Mouse (Mus musculus) natural killer cell, adult 2 months (primary cell): ENCODE measurements around the gene 1700003F12Rik.

Source experiments
- DNase-seq, 2 experiments: peaks; one replicate each; pipeline ENCODE4 v3.0.0; 2022; ENCODE audit warnings: low spot score in 2 of 2

1700003F12Rik gene

DNA sequence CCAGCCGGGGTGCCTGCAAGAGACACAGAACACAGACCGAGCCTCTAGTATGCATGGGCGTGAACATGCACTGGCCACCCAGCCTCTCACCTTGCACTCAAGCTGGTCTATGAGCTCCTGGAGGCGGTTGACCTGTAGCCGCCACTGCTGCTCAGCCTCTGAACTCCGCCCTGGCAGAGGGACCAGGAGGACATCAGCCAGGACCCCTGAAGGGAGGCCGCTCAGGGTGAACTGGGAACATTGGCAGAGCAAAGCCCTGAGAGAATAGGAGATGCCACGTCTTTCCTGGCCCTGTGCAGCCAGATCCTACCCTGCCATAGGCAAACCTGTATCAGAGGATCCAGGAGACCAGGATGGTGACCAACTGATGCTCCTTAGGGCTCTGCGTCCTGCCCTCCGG lies at the start of gene 1700003F12Rik:
Gene 1700003F12Rik (plus strand): TSS at position 375 of the 400 bp plus-strand sequence.
- DNase-seq: no peak

DNA sequence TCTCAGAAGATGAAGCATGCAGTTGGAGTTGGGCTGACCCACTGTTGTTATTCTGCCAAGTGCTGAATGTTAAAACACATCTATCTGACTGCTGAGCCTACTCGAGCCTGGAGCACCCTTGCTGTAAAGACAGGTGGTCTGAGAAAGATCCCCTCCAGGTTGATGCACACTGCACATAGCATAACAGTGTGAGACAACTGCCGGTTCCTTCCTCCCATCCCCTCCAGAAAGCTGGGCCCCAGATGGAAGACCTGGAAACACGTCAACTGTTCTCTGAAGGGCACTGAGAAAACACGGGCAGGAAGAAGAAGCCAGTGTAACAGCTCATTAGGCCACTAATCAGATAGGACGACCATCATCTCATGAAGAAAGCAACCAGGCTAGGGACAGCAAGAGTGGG lies 48.3 kb upstream of the 1700003F12Rik start:
- DNase-seq: no peak

DNA sequence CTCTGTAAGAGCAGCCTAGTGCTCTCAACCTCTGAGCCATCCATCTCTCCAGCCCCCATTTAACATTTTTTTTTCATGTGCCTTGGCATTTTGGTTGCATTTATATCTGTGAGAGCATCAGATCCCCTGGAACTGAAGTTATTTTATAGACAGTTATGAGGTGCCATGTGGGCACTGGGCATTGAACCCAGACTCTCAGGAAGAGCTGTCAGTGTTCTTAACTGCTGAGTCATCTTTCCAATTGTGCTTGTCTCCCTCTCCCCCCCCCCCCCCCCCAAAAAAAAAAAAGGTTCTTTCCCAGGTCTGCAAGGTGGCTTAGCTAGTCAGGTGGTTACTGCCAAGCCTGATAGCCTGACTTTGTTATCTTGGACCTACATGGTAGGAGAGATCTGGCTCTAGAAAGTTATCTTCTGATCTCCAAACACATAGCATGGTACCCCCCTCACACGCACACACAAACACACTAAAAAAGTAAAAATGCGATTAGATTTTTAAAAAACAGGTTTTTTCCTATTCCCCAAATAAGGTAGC lies 47.1 kb upstream of the 1700003F12Rik start:
- DNase-seq: no peak

DNA sequence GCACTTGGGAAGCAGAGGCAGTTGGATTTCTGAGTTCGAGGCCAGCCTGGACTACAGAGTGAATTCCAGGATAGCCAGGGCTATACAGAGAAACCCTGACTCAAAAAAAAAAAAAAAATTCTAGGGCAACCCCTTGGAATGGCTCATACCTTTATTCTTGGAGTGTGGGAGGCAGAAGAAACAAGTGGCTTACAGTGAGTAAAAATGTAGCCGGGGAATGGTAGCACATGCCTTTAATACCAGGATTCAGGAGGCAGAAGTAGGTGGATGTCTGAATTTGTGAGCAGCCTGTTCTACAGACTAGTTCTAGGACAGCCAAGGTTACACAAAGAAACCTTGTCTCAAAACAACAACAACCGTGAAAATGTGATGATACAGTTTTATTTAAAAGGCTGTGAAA lies 46.1 kb upstream of the 1700003F12Rik start:
- DNase-seq: no peak

DNA sequence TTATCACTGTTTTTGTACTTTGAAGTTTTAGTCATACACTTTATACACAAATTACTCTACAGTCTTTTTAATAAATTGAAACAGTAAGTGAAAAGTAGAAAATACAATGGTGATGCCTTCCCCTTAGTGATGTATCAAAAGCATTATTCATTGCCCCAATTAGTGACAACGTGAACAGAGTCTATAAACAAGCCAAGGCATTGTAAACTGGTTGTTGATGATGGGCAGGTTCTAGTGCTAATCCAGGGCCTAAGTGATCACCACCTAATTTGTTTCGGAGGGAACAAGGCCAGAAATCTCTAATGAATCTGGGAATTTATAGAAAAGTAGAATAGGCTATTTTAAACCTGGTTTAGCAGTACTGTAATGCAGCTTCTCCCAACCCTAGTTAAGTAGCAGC lies 39.8 kb upstream of the 1700003F12Rik start:
- DNase-seq: no peak

DNA sequence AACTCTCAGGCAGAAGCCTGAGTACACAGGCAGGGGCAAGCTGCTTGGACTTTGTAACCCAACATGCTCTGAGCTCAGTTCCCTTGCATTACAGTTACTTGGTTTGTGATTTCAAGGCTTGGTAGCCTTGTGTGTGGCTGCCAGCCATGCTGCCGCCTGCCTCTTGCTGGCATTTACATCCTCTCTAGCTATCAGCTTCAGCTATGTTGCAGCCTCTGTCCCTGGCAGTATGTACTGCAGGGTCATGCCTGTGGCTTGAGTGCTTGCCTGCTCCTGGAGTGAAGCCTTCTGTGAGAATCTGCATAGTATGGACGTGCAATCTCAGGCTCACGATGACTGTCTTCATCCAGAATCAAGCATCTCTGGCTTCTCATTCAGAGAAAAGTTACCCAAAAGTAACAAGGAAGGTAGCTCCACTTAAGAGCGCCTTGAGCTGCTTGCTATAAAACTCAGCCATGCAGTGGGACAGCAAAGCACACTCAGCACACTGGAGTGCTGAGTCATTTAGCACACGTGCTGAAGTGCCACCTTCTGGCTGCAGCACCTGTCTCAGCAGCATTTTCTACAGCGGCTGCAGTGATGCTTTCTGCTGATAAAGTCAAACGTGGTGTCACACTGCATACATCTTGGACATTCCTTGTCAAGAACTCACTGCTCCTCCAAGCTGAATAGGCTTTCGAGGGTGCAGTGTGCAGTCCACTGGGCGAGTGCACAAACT lies 39.2 kb upstream of the 1700003F12Rik start:
- no peak for DNase-seq

DNA sequence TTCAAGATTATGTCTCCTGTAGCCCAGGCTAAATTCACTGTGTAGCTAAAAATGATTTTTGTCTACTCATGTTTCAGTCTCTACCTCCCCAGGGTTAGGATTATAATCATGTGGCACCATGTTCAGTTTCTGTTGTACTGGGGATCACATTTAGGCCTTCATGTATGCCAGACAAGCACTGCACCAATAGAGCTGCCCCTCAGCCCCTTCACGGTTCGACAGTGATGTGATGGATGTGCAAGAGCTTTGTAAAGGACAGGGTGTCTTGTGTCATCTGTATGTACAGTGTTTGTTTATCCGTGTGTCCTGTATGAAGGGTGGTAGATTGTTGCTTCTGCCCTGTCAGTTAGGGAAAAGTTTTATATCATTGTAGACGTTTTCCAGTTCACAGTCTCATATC lies 38.4 kb upstream of the 1700003F12Rik start:
- DNase-seq: no peak

DNA sequence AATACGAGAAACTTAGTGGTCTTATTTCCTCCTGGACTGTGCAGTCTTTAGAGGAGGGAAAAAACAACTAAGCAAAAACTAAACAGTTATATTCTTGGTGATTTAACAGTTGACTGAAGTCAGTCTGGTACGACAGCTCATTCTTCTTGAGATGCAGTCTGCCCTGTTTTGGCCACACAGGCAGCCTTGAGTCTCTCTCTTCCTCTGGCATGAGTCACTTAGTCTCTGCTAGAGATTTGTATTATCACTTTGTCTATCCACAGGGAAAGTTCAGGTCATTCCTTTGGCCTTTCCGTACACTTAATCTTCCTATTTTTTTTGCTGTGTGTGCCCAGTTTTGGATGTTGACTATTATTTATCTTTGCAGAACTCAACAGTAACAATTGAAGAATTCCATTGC lies 36.7 kb upstream of the 1700003F12Rik start:
- DNase-seq: no peak

DNA sequence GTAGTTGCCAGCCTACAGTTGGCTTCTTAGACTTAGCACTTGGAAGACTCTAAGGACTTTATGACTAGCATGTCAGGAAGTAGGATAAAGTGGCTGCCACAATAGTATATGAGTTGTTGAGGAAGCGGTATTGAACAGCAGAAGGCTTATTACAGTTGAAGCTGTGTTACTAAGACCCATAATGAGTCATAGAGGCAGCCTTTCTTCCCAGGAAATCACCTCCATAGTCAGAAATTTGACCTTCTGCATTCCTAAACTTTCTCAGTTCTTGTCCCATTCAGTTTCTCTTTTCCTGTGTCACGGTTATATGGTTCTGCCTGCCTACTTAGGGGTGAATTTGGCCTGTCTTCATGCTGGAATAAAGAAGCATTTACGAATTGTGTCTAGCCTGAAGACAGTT lies 29.9 kb upstream of the 1700003F12Rik start:
- no peak for DNase-seq

DNA sequence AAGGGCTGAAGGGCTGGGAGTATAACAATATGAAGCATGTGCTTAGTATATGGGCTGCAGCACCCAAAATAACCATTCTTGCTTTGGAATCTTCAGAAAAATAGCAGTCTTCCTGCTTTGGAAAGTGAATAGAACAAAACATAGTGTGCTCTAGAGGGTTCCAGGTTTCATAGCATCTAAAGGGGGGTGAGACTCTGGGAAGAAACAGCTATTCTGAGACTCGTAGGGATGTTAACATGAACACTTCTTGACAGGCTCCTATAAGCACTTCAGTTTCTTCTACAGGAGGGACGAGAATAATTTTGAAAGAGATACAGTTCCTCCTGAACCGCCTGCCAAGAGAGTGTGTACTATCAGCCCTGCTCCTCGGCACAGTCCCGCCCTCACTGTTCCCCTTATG lies 29.5 kb upstream of the 1700003F12Rik start:
- DNase-seq: no peak

DNA sequence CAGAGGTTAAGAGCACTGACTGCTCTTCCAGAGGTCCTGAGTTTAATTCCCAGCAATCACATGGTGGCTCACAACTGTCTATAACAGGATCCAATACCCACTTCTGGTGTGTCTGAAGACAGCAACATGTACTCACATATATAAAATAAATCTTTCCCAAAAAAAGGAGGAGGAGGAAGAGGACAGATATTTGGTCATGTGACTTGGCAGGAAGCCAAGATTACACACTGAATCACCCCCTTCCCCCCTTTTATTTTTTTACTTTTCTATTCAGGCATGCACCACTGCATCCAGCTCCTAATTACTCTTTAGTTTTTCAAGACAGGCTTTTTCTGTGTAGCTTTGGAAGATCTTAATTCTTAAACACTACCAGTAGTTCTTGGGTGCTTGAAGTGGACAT lies 25.4 kb upstream of the 1700003F12Rik start:
- DNase-seq: no peak

DNA sequence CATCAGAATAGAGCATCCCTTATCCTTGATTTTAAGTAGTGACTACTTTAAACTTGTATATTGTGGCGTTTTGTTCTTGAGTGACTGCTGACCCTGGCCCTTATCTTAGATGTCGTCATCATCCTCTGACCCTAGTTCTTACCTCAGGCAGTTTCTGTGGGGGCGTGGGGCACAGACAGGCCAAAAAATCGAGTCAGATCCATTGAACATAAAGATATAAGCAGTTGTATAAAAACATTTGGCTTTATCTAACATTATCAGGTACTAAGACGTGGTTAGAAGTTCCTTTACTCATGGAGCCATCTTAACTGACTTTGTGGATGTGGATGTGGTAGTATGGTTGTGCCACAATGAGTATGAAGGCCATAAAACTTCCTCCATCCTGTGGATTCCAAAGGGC lies 24.6 kb upstream of the 1700003F12Rik start:
- no peak for DNase-seq

DNA sequence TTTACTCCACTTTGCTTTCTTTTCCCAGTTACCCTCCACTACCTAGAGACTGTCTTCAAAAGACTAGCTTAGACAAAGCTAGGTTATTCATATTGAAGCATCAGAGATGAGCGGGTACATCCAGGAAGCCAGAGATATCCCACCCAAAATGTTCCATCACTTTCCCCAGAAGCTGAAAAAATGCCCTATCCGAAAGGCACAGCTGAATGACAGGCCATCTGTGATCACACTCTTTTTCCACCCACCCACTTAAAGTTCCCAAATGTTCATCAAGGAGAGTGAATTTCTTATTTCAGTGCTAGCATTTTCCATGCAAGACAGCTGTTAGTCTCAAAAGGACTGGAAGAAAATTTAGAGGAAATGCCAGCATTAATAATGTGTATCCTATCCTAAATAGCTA lies 21.6 kb upstream of the 1700003F12Rik start:
- no peak for DNase-seq

DNA sequence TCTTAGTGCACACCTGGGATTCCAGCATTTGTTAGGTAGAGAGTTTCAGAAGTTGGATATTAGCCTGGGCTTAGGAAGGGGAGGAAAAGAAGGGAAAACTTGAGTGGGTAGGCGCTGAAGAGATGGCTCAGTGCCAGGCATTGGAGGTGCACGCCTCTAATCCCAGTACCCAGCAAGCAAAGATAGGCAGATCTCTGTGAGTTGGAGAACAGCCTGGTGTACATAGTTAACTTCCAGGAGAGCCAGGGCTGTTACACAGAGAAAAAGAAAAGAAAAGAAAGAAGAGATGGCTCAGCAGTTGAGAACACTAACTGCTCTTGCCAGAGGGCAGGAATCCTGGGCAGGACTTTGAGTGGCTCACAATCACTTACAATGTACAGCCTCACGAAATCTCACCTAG lies 20.4 kb upstream of the 1700003F12Rik start:
- DNase-seq: no peak

DNA sequence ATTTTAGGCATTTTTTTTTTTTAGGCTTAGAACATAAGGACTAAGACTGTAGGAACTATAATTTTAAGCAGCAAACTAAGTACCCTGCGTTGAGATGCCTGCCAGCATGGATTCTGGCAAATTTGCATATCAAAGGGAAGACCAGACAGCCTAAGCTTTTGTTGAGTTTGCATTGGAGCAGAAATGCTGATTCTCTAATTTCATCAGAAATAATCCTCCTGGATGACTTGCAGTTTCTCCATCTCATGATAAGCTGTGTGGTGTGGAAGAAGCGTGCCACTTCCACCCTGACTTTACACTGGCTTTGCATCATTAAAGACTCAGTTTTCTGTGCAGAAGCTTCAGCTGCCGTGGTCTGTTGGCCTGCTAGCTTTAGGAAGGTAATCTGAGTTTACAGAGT lies 14.0 kb upstream of the 1700003F12Rik start:
- no peak for DNase-seq

DNA sequence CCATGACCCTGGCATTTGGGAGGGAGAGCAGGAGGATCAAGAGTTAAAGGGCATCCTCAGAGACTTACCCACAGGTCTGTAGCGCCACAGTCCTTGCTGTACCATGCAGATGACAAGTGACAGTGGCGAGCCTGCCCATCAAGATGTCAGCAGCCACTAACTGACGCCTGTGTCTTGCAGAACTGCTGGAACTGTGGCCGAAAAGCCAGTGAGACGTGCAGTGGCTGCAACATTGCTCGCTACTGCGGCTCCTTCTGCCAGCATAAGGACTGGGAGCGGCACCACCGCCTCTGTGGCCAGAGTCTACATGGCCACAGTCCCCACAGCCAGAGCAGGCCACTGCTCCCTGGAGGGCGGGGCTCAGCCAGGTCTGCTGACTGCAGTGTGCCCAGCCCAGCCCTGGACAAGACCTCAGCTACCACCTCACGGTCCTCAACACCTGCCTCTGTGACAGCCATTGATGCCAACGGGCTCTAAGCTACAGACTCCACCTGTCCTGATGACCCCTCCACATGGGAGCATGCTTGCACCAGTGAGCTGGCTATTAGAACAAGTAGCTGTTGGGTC lies 12.1 kb upstream of the 1700003F12Rik start:
- DNase-seq: no peak

DNA sequence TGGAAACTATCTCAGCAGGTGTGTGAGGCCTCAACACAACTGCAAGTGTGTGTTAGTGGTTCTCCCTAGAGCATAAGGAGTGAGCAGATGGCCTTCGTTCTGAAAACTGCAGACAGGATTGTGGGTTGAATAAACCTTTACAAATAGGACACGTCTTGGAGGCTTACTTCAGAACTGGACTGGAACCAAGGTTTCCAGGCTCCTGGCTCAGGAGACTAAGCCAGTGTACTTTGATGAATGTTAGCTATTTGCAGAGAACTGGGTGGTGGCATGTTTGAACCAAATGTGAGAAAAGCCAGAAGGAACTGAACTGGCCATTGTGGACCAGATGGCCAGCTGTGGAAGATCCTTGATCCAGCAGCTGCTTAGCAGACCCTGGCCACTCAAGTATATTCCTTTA lies 8.6 kb upstream of the 1700003F12Rik start:
- no peak for DNase-seq

DNA sequence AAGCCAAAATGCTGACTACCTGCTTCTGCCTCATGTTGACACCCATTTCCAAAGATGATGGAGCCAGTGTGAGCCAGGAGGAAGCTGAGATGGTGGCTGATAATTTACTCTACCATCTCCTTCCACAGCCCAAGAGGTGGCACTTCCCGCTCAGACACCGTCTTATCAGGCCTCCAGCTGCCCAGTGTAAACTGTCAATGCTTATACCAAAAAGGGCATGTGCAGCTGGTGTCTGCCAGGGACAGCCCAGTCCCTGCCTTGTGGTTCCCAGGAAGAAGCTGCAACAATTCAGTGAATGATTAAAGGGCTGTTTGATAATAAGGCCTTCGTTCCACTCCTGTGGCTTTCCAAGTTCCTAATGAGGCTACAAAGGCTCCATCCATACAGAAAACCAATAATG lies 8.2 kb upstream of the 1700003F12Rik start:
- no peak for DNase-seq

DNA sequence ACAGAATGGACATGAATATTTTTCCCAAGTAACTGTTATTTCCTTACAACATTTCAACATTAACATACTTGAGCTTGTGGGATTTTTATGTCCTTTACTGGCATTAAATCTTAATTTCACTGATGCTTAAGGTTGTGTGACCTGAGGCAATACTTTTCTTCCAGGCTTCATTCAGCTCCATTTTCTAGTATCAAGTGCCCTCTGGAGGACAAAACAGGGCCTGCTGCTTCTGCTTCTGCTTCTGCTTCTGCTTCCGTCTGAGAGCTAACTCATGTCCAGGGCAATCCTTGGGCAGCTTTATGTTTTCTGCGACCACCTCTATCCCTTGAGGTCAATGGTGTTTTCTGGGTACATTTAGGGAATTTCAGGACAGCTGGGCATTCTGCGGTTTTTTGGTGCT lies 7.2 kb upstream of the 1700003F12Rik start:
- DNase-seq: no peak

DNA sequence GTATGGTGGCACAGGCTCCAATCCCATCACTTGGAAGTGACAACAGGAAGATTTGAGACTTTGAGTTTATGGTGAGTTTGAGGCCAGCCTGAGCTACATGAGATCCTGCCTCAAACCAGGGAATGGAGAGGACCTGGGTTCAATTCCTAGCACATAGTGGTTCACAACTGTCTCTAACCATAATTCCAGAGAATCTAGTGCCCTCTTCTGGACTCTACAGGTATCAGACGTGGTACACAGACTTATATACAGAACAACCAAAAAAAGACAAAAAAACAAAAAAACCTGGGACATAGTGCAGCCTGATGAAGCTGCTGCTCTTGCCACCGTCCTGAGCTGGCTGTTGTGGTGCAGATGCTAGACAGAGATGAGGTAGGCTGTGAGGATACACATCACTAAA lies 5.3 kb upstream of the 1700003F12Rik start:
- DNase-seq: no peak

DNA sequence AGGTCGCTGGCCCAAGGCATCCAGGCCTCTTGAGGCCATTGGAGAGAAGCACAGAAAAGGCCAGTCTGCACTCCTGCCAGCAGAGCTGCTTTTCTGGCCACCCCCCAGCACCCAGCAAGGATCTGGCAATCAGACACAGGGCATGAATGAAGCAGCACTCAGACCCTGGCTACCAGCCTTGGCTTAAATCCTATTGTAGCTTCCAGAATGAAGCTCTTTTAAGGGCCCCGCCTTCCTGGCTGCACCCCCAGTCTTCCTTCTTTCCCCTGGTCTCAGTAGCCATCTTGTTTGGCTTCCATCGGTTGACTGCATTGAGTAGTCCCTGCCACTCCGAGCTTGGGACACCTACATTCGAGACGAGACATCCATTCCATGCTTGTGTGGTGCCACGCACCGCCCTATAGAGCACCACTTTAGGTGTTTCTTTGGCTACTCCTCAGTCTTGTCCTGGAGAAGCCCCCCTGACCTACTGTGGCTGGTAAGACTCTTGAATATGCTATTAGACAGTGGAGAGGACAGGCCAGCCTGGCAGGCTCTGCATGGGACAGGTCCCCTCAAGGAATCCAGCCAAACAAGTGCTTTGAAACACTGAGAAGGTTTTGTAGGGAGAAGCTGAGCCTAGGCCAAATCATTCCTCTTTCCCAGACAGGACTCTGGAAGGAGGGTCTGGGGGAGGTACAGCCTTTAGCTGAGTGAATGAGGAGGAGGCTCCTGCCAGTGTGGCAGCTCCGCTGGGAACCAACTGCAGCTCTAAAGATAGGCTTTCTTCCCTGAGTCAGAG lies 3.1 kb upstream of the 1700003F12Rik start:
- DNase-seq: no peak

DNA sequence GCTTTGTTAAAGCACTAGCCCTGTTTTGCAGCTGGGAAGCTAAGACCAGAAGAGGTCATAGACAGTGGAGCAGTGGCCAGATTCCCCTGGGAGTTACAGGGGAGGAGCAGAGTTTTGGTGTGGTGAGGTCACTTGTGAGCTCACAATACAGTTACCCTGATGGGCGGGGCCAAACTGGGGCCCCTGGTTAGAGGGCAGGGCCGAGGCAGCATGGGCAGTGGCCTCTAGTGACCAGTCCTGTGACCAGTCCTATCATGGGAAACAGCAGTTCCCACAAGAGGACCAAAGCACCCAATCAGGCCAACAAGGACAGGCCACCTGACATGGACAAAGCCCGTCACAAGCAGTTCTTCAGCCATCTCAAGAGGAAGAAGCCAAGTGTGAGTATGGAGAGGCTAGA lies 1.8 kb downstream of the 1700003F12Rik start:
- DNase-seq: no peak
